Mouse (Mus musculus) intestine, embryonic 15.5 days (tissue): ENCODE measurements around the gene Rab38. TPM values are rescaled to one million over a fixed set of nuclear protein-coding genes. Genes with fewer than 3 reads are reported as not detected.

Source experiments
- polyA plus RNA-seq: library from polyadenylated mRNA; unstranded; fragments of >200 nt; fragmentation: Nextera tagmentation; extraction: Ambion mirVana; gene quantifications from 2 replicates; pipeline ENCODE4 v1.2.1, GENCODE M21; 2015

Gene Rab38
- polyA plus RNA-seq, 1 experiment from 2014 or later = 5.5 TPM

Other genes with a start within 250 kb of the Rab38 start
- 86.1 and 88.7 TPM in 2 replicates for gene Ctsc, start 152.2 kb upstream of the Rab38 start, polyA plus RNA-seq